Mouse (Mus musculus): ENCODE results near the gene Map2k7. TPM values are rescaled to one million over a fixed set of nuclear protein-coding genes. Genes with fewer than 3 reads are reported as not detected.

Gene Map2k7
- polyA plus RNA-seq, 1 experiment from 2014 or later = 36.9 TPM

DNA sequence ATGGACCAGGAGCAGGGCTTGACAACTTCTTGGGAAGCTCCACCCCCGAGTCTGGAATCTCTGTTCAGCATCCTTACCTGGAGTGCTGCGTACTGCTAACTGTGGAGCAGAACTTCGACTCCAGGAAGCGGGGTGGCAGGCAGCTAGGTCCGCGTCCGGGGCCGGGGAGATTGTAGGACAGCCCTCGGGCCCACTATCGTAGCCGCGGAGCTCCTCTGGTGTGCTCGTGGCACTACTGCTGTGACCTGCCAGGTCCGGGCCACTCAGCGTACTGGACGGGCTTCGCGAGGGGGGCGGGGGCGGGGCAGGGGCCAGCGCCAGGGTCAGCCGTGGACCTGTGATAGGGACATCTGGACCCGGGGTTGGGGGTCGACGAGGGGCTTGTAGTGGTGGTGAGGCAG lies 25.7 kb upstream of the Map2k7 start:
- Histone ChIP-seq H3K27me3 (no peaks in the 10 kb centered on the region), H3K27ac (replicated peaks) (peak overlapping the region; percentile 52; the same call in 1 of the 2 replicates), H3K9ac (peak overlapping the region; percentile 94), H3K4me3 (peak overlapping the region; percentile 48), H3K36me3 (peaks cover 44% of the 10 kb centered on the region), H3K9me3 (no peaks in the 10 kb centered on the region), H3K4me1 (replicated peaks) (peaks cover 62% of the 10 kb centered on the region), H3K4me2 (peak overlapping the region; percentile 95)
- 0 out of 2 replicates have a peak, but pooled peaks have one; percentile 2 for ATAC-seq (ENCODE audit: low read depth)
- 2% methylated on average over 25 of the region's 25 CpGs for WGBS

- no peaks in the 10 kb centered on the region for H3K9me3 ChIP-seq
- 3% methylated on average over 18 of the region's 18 CpGs for WGBS
- H3K27me3 ChIP-seq = no peaks in the 10 kb centered on the region
- peak overlapping the region; percentile 48 for H3K4me3 ChIP-seq
- H3K36me3 ChIP-seq = peaks cover 40% of the 10 kb centered on the region
- H3K9ac ChIP-seq = peak overlapping the region; percentile 94
- peak overlapping the region; percentile 52; the same call in 1 of the 2 replicates for H3K27ac ChIP-seq (replicated peaks)
- peak; percentile 1; the same call in 1 of the 2 replicates for ATAC-seq (ENCODE audit: low read depth)
- peaks cover 59% of the 10 kb centered on the region for H3K4me1 ChIP-seq (replicated peaks)
- peak overlapping the region; percentile 95 for H3K4me2 ChIP-seq
Measured at GRCm38 (mm10) chr8:4213210-4214005, 25.1 kb upstream of the Map2k7 start.

DNA sequence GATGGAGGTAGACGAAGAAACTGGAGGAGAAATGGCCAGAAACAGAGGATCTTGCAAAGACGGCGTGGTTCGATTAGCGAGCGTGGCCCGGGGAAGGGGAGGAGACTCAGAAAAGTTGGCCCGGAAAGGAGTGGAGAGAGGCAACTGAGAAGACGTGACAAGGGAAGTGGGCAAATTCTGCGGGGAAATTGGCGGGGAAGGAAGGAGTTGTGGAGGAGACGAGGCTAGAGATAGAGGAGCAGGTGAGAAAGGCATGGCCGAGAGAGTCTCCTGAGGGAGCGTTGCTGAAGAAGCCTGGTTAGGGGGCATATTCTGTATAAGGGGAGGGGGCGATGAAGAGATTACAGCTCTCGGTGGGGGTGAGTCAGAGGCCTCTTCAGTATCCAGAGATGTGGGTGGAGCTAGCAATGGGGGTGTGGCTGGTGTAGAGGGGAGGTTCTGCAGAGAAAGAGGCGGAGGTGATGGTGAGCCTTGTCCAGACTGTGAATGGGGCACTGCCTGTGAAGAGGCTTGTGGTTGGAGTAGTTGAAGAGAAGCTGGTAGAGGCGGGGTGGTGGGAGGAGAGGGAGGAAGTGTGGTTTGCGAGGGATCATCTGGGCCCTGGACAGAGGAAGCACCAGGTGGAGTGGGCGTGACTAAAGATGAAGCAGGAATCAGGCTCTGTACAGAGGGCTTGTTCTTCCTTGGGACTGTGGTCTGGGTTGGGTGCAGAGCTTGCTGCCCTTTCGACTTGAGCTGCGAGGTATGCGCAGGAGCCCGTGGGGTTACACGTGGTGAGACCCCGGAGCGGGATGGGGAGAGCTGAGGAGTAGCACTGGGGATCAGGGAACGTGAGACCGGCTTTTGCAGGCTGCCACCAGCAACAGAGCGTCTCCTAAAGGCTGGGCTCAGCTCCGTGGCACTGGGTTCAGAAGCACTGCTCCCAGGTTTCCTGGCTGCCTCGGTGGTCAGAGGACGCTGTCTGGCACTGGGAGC lies 24.2 kb upstream of the Map2k7 start:
- no peaks in the 10 kb centered on the region for H3K9me3 ChIP-seq
- WGBS = 13% methylated on average over 33 of the region's 33 CpGs
- peak overlapping the region; percentile 48 for H3K4me3 ChIP-seq
- H3K27ac ChIP-seq (replicated peaks) = peak overlapping the region; percentile 52
- peaks cover 31% of the 10 kb centered on the region for H3K36me3 ChIP-seq
- H3K4me2 ChIP-seq = peak overlapping the region; percentile 95
- H3K9ac ChIP-seq = peak overlapping the region; percentile 94
- peaks cover 59% of the 10 kb centered on the region for H3K4me1 ChIP-seq (replicated peaks)
- no peak for ATAC-seq (ENCODE audit: low read depth)
- H3K27me3 ChIP-seq = no peaks in the 10 kb centered on the region

DNA sequence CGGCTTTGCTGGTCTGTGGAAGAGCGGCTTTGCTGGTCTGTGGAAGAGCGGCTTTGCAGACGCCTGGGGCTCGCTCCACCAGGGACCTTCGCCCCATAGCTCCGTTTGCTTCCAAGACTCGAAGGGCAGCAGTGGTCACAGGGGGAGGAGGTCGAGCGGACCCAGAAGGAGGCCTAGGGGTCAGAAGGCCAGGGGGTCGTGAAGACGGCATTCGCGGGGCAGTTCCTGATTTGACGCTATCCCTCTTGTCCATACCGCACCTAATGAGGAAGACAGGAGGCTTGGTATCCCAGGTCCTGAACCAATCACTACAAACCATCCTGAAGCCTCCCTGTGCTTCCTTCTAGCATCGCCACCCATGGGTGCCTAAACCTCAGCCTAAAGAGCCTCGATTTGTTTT lies 22.2 kb upstream of the Map2k7 start:
- Histone ChIP-seq H3K4me3 (peak overlapping the region; percentile 69), H3K27ac (replicated peaks) (peak overlapping the region; percentile 96), H3K9me3 (no peaks in the 10 kb centered on the region), H3K4me2 (peak overlapping the region; percentile 95), H3K4me1 (replicated peaks) (peaks cover 50% of the 10 kb centered on the region), H3K27me3 (peaks cover 8% of the 10 kb centered on the region; the same call in 1 of the 2 replicates), H3K9ac (peak overlapping the region; percentile 94), H3K36me3 (peaks cover 11% of the 10 kb centered on the region)
- WGBS = 6% methylated on average over 18 of the region's 18 CpGs
- ATAC-seq (ENCODE audit: low read depth) = peak; percentile 6

GRCm38 (mm10) chr8:4216791-4217621 lies 21.5 kb upstream of the Map2k7 start, which contains the start of gene Prr36:
Prr36 (minus strand) TSS chr8:4217459.
- ATAC-seq (ENCODE audit: low read depth) = peak; percentile 91
- H3K9ac ChIP-seq = peak within 1 kb of the TSS; percentile 94
- WGBS = under 1% methylated on average over 44 of the region's 44 CpGs
- peaks cover 10% of the 10 kb centered on the region for H3K36me3 ChIP-seq
- peak within 1 kb of the TSS; percentile 69 for H3K4me3 ChIP-seq
- no peaks in the 10 kb centered on the region for H3K9me3 ChIP-seq
- peak within 1 kb of the TSS; percentile 95 for H3K4me2 ChIP-seq
- H3K27me3 ChIP-seq = peaks cover 10% of the 10 kb centered on the region; the same call in 1 of the 2 replicates
- peak within 1 kb of the TSS; percentile 96 for H3K27ac ChIP-seq (replicated peaks)
- H3K4me1 ChIP-seq (replicated peaks) = peaks cover 46% of the 10 kb centered on the region

DNA sequence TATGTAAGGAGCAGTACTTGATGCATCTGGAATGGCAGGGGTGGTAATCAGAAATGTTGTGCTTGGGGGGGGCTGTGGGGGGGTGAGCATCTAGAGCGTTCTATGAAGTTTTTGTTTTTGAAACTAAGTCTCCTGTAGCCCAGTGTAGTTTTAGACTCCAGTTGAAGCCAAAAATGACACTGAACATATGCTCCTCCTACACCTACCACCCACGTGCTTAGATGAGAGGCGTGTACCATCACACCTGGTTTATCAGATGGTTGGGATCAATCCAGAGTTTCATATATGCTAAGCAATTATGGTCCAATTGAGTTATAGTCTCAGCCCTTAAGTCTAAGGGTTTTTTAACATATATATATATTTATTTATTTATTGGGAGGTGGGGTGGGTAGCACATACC lies 18.9 kb upstream of the Map2k7 start:
- WGBS = 87% methylated on average over 3 of the region's 3 CpGs
- Histone ChIP-seq H3K27ac (replicated peaks) (no peak overlapping the region), H3K9me3 (no peaks in the 10 kb centered on the region), H3K4me2 (no peak overlapping the region), H3K27me3 (peaks cover 10% of the 10 kb centered on the region; the same call in 1 of the 2 replicates), H3K4me1 (replicated peaks) (peaks cover 24% of the 10 kb centered on the region), H3K9ac (no peak overlapping the region), H3K4me3 (no peak overlapping the region), H3K36me3 (peaks cover 5% of the 10 kb centered on the region)
- no peak for ATAC-seq (ENCODE audit: low read depth)

DNA sequence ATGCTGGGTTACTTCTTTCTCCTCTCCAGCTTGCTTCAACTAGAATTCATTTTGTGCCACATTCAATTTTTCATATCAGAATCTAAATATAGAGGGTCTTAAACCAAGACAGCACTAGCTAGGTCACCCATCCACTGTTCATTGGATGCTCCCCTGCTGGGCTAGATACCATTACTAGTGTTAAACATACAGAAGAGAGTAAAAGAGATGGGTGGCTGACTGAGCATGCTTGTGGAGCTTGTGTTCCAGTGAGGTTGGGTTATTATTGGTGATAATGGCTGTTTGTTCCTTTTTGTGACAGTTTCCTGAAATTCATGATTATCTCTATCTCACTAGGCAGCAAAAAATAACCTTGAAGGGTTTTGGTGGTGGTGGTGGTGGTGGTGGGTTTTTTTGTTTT lies 16.5 kb upstream of the Map2k7 start:
- no peak overlapping the region for H3K4me2 ChIP-seq
- no peak overlapping the region for H3K27ac ChIP-seq (replicated peaks)
- H3K36me3 ChIP-seq = no peaks in the 10 kb centered on the region
- peaks cover 13% of the 10 kb centered on the region; the same call in 1 of the 2 replicates for H3K4me1 ChIP-seq (replicated peaks)
- no peak overlapping the region for H3K9ac ChIP-seq
- ATAC-seq (ENCODE audit: low read depth) = no peak
- peaks cover 32% of the 10 kb centered on the region for H3K27me3 ChIP-seq
- H3K4me3 ChIP-seq = no peak overlapping the region
- H3K9me3 ChIP-seq = no peaks in the 10 kb centered on the region

DNA sequence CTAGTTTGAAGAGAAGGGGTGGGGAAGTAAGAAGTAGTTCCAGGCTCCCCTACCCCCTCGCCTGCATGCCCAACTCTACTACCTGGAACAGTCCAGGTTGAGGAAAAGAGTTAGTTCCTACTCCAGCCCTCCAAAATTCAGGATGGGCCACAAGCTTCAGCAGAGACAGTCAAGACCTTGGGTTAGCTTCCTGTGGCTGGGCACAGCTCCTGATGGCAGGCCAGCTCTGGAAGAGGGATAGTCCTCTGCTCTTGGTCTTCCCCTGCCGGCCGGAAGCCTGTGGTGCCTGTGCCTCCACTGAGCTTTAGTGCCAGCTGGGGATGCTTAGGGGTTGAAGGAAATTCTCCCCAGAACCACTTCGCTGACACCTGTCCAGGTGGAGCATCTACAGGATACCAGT lies 12.2 kb upstream of the Map2k7 start:
- Histone ChIP-seq H3K4me2 (peak overlapping the region; percentile 46), H3K9ac (no peak overlapping the region), H3K4me1 (replicated peaks) (0 out of 2 replicates have a peak, but pooled peaks cover 6% of the 10 kb centered on the region), H3K36me3 (no peaks in the 10 kb centered on the region), H3K27ac (replicated peaks) (no peak overlapping the region), H3K4me3 (no peak overlapping the region), H3K27me3 (peaks cover 44% of the 10 kb centered on the region), H3K9me3 (no peaks in the 10 kb centered on the region)
- WGBS = 20% methylated on average over 4 of the region's 4 CpGs
- ATAC-seq (ENCODE audit: low read depth) = no peak

DNA sequence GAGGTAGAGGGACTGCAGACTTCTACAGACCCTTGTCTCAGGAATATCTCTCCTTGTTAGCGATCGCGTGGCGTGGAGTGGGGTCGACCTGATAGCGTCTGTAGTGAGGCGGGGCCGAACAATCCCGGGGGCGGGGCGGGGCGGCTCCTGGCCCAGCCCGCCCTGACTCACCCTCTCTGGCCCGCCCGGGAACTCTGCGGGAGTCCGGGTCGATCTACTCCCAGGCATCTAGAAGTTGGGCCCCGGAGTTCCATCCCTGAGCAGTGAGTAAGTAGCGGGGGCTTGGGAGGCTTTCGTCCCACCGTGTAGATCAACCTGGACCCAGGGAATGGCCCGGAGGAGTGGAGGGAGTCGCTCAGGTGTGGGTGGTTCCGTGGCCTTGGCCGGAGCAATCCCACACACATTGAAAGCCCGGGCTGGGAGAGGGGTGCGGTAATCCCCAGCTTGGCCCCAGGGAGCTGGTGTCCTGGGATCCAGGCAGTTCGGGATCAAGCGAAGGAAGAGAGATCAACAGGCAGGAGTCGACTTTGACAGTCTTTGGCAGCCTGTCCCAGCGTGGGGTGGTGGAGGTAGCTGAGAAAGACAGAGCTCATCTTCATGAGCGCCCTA lies 11.7 kb upstream of the Map2k7 start, which contains the start of gene Lrrc8e:
Gene Lrrc8e (plus strand): TSS at position 89 of the 609 bp plus-strand sequence.
- Histone ChIP-seq H3K4me3 (0 out of 2 replicates have a peak within 1 kb of the TSS, but pooled peaks have one; percentile 10), H3K27ac (replicated peaks) (no peak within 1 kb of the TSS), H3K4me2 (peak within 1 kb of the TSS; percentile 46), H3K9ac (no peak within 1 kb of the TSS), H3K27me3 (peaks cover 42% of the 10 kb centered on the region), H3K4me1 (replicated peaks) (0 out of 2 replicates have a peak, but pooled peaks cover 6% of the 10 kb centered on the region), H3K36me3 (no peaks in the 10 kb centered on the region), H3K9me3 (no peaks in the 10 kb centered on the region)
- 4% methylated on average over 33 of the region's 33 CpGs for WGBS
- ATAC-seq (ENCODE audit: low read depth) = no peak; the same call in 1 of the 2 replicates

DNA sequence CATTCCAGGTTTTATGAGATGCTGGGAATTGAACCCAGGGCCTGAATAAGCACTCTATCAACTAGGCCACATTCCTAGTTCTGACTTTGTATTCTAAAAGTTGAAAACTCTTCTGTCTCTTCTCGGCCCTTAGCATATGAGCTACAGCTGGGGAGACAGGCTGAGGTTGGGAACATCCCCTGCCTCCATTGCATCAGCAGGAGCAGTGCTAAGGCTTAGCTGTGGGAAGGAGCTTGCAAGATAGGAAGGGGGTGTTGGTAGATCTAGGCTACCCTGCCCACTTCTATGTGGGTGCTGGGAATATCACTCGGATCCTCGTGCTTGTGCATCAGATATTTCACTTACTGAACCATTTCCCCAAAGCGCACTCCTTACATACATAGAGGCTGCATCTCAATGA lies 10.6 kb upstream of the Map2k7 start:
- no peaks in the 10 kb centered on the region for H3K36me3 ChIP-seq
- H3K27ac ChIP-seq (replicated peaks) = no peak overlapping the region
- ATAC-seq (ENCODE audit: low read depth) = no peak
- H3K27me3 ChIP-seq = peaks cover 42% of the 10 kb centered on the region
- H3K4me1 ChIP-seq (replicated peaks) = 0 out of 2 replicates have a peak, but pooled peaks cover 6% of the 10 kb centered on the region
- no peaks in the 10 kb centered on the region for H3K9me3 ChIP-seq
- no peak overlapping the region for H3K4me3 ChIP-seq
- H3K9ac ChIP-seq = no peak overlapping the region
- H3K4me2 ChIP-seq = no peak overlapping the region
- WGBS = 91% methylated on average over 4 of the region's 4 CpGs

DNA sequence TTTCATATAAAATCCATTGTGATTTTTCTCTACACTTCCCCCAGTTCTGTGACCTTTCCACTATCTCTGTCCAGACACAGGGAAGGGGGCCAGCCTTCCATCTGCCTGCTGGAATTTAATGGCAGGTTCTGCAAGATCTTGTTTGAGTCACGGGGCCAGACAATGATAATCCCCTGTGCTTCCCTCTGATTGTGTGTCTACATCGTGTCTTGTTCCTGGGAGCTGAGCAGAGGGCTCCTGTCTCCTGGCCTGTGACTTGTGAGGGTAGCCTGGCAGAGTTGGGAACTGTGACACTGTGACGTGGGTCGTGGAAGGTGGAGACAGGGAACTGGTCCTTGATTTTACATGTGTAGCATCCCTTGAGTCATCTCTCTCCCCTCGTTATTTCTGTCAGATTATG lies 8.8 kb upstream of the Map2k7 start:
- ATAC-seq (ENCODE audit: low read depth) = no peak
- 74% methylated on average over 5 of the region's 5 CpGs for WGBS
- Histone ChIP-seq H3K36me3 (no peaks in the 10 kb centered on the region), H3K4me1 (replicated peaks) (0 out of 2 replicates have a peak, but pooled peaks cover 6% of the 10 kb centered on the region), H3K9me3 (no peaks in the 10 kb centered on the region), H3K9ac (no peak overlapping the region), H3K27me3 (peaks cover 42% of the 10 kb centered on the region), H3K4me3 (no peak overlapping the region), H3K4me2 (no peak overlapping the region), H3K27ac (replicated peaks) (no peak overlapping the region)

All from neural tube, embryonic 13.5 days (tissue).